24 mouse cellular contexts compared by ENCODE assay signal in the genomic region with DNA sequence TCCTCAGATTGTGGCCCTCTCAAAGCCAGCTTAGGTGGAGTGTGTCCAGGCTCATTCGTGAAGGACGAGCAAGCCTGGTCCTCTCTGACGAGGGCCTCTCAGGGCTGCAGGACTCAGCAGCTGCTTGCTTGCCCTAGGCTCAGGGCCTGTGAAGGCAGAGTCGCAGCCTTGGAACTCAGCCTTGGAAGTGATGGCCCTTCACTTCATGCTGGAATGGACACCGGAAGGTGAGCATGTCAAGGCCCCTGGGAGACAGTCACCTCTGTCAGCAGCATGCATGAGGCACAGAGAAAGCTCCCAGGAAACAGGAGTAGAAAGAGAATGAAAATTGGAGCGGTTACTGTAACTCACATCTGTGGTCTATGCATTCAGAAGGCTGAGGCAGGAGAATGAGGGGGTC. TPM values are rescaled to one million over a fixed set of nuclear protein-coding genes. Genes with fewer than 3 reads are reported as not detected.
"Had no signal": no experiment of that assay in that cellular context is flagged by ENCODE, and none has a peak within 500 bp of the region (broad histone marks: within the 10 kb centered on the region; RNA-seq: fewer than 3 reads in every experiment).

No protein-coding gene starts in this region.

- H3K4me3 ChIP-seq: kidney, embryonic 15.5 days; left cerebral cortex, adult 2 months; lung, embryonic 15.5 days; megakaryocyte, embryonic 14.5 days; midbrain, embryonic 12.5 days; neural tube, embryonic 12.5 days; neural tube, embryonic 15.5 days had no signal

- H3K4me1 ChIP-seq: kidney, embryonic 15.5 days; lung, embryonic 15.5 days; neural tube, embryonic 15.5 days had no signal

- H3K36me3 ChIP-seq: kidney, embryonic 15.5 days; lung, embryonic 15.5 days; midbrain, embryonic 12.5 days; neural tube, embryonic 12.5 days; neural tube, embryonic 15.5 days had no signal

- H3K27me3 ChIP-seq: kidney, embryonic 15.5 days; lung, embryonic 15.5 days; midbrain, embryonic 12.5 days; neural tube, embryonic 12.5 days; neural tube, embryonic 15.5 days had no signal

- H3K9ac ChIP-seq: kidney, embryonic 15.5 days; lung, embryonic 15.5 days; midbrain, embryonic 12.5 days; neural tube, embryonic 12.5 days; neural tube, embryonic 15.5 days had no signal

- H3K9me3 ChIP-seq: lung, embryonic 15.5 days; neural tube, embryonic 15.5 days had no signal

- H3K27ac ChIP-seq: kidney, embryonic 15.5 days; left cerebral cortex, adult 2 months; lung, embryonic 15.5 days; midbrain, embryonic 12.5 days; neural tube, embryonic 12.5 days; neural tube, embryonic 15.5 days; stomach, postnatal 0 days had no signal

- ATAC-seq: midbrain, embryonic 16.5 days had no signal

- DNase-seq: kidney, adult 11 months; kidney, adult 8-10 months; kidney, postnatal 10 days; kidney, postnatal 36 days; layer of hippocampus, postnatal 36 days; lung, adult 18-20 months; lung, postnatal 10 days; lung, postnatal 36 days; right cerebral cortex, adult 18-20 months; right cerebral cortex, postnatal 14 days; right cerebral cortex, postnatal 4 days; thymus, adult 2 months; thymus, postnatal 14 days; thymus, postnatal 4 days had no signal

- H3K4me2 ChIP-seq: kidney, embryonic 15.5 days; lung, embryonic 15.5 days; midbrain, embryonic 12.5 days; neural tube, embryonic 12.5 days; neural tube, embryonic 15.5 days had no signal

RNA-seq across cellular contexts. Expression of a gene that starts 12.6 kb away (rescaled TPM):
- polyA plus RNA-seq: kidney, embryonic 15.5 days; midbrain, embryonic 12.5 days; neural tube, embryonic 12.5 days; stomach, embryonic 14.5 days had no signal
